Mouse (Mus musculus) heart, embryonic 15.5 days (tissue): ENCODE data around the gene Serpina5. TPM values are rescaled to one million over a fixed set of nuclear protein-coding genes. Genes with fewer than 3 reads are reported as not detected.
"Not testable (repeated sequence)": the region's sequence is repeated elsewhere in the genome, so short reads cannot be mapped to it uniquely, and the experiment has no call there.

ENCODE experiments used
- ATAC-seq: fragments of 200-750 bp; cut with Nextera tagmentation; replicated peaks from 2 replicates; pipeline ENCODE4 v1.8.0; 2017; ENCODE audit warnings: low read depth, moderate TSS enrichment; ENCODE audit not compliant: insufficient number of reproducible peaks, insufficient read depth, low FRiP score
- H3K27ac ChIP-seq: fragments of 300-500 bp; sonication (generic); 2 replicates; pipeline ENCODE4 v1.5.1; 2015; ENCODE audit warnings: mild to moderate bottlenecking, inconsistent platforms
- H3K27me3 ChIP-seq: fragments of 300-500 bp; sonication (generic); 2 replicates; pipeline ENCODE4 v1.6.1; 2015; ENCODE audit warnings: inconsistent platforms
- H3K36me3 ChIP-seq: fragments of 300-500 bp; sonication (generic); 2 replicates; pipeline ENCODE4 v1.6.1; 2015; ENCODE audit warnings: mild to moderate bottlenecking, inconsistent platforms
- H3K4me1 ChIP-seq: fragments of 300-500 bp; sonication (generic); replicated peaks from 2 replicates; pipeline ENCODE4 v1.6.1; 2015; ENCODE audit warnings: inconsistent platforms
- H3K4me2 ChIP-seq: fragments of 300-500 bp; sonication (generic); 2 replicates; pipeline ENCODE4 v1.6.1; 2015; ENCODE audit warnings: inconsistent platforms, mild to moderate bottlenecking, moderate library complexity
- H3K4me3 ChIP-seq: fragments of 300-500 bp; sonication (generic); 2 replicates; pipeline ENCODE4 v1.5.1; 2015; ENCODE audit warnings: mild to moderate bottlenecking, inconsistent platforms
- H3K9ac ChIP-seq: fragments of 300-500 bp; sonication (generic); 2 replicates; pipeline ENCODE4 v1.6.1; 2015; ENCODE audit warnings: mild to moderate bottlenecking, inconsistent platforms
- H3K9me3 ChIP-seq: fragments of 300-500 bp; sonication (generic); replicated peaks from 2 replicates; pipeline ENCODE4 v1.6.1; 2016; ENCODE audit warnings: inconsistent platforms
- WGBS: fragments of 180-500 bp; shearing (Covaris S2); methylation state at CpG from one replicate; pipeline ENCODE4 v1.1.7; 2015; ENCODE audit warnings: mixed read lengths; 5-methylcytosine and 5-hydroxymethylcytosine counted together
- polyA plus RNA-seq: library from polyadenylated mRNA; unstranded; fragments of >200 nt; fragmentation: Nextera tagmentation; extraction: Ambion mirVana; gene quantifications from 2 replicates; pipeline ENCODE4 v1.2.1, GENCODE M21; 2015

The Serpina5 gene
- polyA plus RNA-seq, 1 experiment from 2014 or later: not detected

DNA sequence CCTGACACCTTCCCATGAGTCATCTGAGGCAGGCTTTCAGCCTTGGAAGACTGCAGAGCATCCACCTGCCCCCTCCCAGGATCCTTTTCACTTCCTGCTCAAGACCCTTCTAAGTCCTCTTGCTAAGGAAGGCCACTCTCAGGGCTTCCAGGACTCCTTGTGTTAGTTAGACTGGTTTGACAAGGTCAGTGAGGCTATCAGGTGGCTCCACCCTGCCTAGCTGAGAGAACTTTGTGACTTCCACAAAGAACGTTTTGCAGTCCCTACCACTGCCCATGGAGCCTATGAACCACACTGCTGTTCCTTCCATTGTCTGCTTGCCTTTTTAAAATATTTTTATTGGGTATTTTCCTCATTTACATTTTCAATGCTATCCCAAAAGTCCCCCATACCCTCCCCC lies 29.2 kb upstream of the Serpina5 start:
- no peak overlapping the region for H3K9ac ChIP-seq
- H3K4me3 ChIP-seq: no peak overlapping the region
- H3K36me3 ChIP-seq: no peaks in the 10 kb centered on the region
- no peak for ATAC-seq
- no peaks in the 10 kb centered on the region for H3K9me3 ChIP-seq
- no peaks in the 10 kb centered on the region for H3K4me1 ChIP-seq
- H3K27ac ChIP-seq: no peak overlapping the region
- 19% methylated on average over 1 of the region's 1 CpGs for WGBS
- H3K4me2 ChIP-seq: no peak overlapping the region
- peaks cover 2% of the 10 kb centered on the region for H3K27me3 ChIP-seq

DNA sequence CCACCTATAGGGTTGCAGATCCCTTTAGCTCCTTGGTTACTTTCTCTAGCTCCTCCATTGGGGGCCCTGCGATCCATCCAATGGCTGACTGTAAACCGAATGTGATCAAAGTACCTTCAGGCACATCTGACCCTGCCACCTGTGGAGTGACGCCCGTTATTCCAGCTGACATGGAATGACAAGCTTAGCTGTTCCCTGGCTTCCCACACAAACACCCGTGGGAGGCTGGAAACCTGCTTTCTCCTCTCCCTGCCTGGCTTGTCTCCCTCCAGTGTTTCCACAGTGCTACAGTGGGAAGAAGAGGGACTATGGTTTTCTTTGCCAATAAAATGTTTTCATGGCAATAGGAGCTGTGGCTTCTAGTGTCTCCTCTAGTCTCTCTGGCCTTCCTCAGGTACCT lies 28.6 kb upstream of the Serpina5 start:
- no peaks in the 10 kb centered on the region for H3K9me3 ChIP-seq
- H3K4me1 ChIP-seq: no peaks in the 10 kb centered on the region
- WGBS: 51% methylated on average over 5 of the region's 5 CpGs
- H3K4me2 ChIP-seq: no peak overlapping the region
- H3K4me3 ChIP-seq: no peak overlapping the region
- peaks cover 2% of the 10 kb centered on the region for H3K27me3 ChIP-seq
- H3K9ac ChIP-seq: no peak overlapping the region
- no peak overlapping the region for H3K27ac ChIP-seq
- H3K36me3 ChIP-seq: no peaks in the 10 kb centered on the region
- no peak for ATAC-seq

DNA sequence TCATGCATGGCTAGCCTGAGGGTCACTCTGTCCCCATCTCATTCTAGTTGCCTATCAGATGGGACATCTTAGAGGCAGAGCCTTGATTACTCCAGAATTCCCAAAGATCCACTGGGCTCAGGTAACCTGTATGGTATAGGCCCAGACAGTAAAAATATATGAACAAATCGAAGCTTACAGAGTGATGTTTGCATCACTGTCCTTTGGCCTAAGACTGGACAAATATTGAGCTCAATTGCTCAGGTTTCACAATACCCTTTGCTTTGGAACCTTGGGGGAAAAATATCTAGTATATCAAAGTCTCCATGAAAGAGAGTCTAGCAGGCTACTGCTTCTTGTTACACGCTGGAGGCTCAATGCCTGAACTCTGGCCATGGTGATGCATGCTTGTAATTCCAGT lies 10.8 kb upstream of the Serpina5 start:
- 79% methylated on average over 2 of the region's 2 CpGs for WGBS
- ATAC-seq: no peak

DNA sequence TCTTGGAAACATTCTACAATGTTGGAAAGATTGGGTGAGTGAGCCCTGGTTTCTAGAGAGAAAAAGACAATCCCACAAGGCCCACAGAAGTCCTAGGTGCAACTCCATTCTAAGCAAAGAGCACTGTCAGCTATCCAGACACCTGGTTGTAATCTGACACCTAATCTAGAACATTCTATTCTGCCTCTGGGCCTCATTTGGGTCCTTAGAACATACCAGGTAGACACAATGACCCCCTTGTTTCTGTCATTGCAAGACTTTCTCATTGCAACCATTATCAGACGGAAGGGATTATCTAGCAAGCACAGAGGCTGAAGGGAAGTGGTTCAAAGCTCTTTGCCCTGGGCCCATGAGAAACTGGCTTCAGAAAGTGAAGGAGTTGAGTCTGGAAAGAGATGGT lies 9.6 kb upstream of the Serpina5 start:
- no peaks in the 10 kb centered on the region for H3K9me3 ChIP-seq
- H3K4me2 ChIP-seq: no peak overlapping the region
- H3K36me3 ChIP-seq: no peaks in the 10 kb centered on the region
- H3K27me3 ChIP-seq: no peaks in the 10 kb centered on the region
- no peak overlapping the region for H3K4me3 ChIP-seq
- no peak overlapping the region for H3K9ac ChIP-seq
- ATAC-seq: no peak
- 78% methylated on average over 1 of the region's 1 CpGs for WGBS
- H3K27ac ChIP-seq: no peak overlapping the region
- H3K4me1 ChIP-seq: no peaks in the 10 kb centered on the region

More for the DNA sequence above, 10.8 kb upstream of the Serpina5 start:
- Histone ChIP-seq H3K9me3 (no peaks in the 10 kb centered on the region), H3K4me3 (no peak overlapping the region), H3K27me3 (no peaks in the 10 kb centered on the region), H3K4me2 (no peak overlapping the region), H3K4me1 (no peaks in the 10 kb centered on the region), H3K36me3 (no peaks in the 10 kb centered on the region), H3K27ac (no peak overlapping the region), H3K9ac (no peak overlapping the region)

DNA sequence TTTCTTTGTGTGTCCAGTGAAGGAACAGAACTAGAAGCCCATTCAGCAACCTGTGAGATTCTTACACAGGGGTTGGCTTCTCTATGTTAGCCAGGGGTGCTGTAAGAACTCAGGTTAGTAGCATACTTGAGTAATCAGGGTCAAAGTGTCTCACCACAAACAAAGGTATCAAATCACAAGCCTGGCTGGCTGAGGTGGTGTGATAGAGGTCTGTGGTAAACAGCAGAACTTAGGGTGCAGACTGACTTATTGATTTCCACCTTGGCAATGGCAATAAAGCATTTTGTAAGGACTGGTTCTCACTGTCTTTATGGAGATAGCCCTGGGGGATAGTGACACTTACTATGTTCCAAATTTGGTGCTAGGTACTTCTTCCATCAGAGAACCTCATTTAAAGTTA lies 4.9 kb downstream of the Serpina5 start:
- Histone ChIP-seq H3K9ac (no peak overlapping the region), H3K27ac (no peak overlapping the region), H3K27me3 (no peaks in the 10 kb centered on the region), H3K36me3 (no peaks in the 10 kb centered on the region), H3K4me3 (no peak overlapping the region), H3K4me1 (no peaks in the 10 kb centered on the region), H3K4me2 (no peak overlapping the region), H3K9me3 (no peaks in the 10 kb centered on the region)
- no peak for ATAC-seq

DNA sequence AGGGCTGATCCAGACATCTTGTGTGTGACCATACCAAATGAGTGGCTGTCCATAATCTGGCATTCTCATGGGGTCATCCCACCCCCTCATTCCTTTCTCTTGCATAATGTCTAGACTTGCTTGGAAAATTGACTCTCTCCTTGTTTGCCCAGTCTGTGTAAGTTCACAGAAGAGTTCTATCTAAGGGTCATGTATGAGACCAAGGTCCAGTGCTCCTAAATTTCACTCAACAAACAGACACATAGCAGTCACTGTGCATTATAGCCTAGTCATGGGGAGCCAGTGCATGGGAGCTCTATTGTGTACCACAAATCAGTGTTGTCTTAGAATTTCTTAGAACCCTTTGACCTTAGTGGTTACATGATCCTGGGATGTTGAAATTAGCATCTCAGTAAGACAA lies 6.0 kb downstream of the Serpina5 start:
- no peak overlapping the region for H3K4me3 ChIP-seq
- no peaks in the 10 kb centered on the region for H3K4me1 ChIP-seq
- no peak overlapping the region for H3K4me2 ChIP-seq

DNA sequence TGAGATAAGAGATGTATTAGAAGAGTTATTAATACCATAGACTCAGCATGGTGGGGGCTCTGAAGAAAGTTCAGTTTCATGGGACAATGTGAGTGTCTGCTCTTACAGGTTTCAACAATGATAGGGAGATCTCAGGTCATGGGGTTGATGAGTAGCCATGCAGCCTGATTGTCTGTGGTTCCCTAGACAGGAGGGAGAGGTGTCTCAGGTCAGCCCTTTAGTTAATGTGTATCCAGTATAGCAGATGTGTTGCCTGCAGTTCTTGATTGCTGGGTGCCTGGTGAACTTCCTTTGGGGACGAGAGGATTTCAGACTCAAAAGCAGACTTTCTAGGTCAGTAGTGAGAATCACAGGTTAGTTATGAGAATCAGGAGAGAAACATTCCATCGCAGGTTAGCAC lies 7.6 kb downstream of the Serpina5 start:
- no peaks in the 10 kb centered on the region for H3K27me3 ChIP-seq
- no peaks in the 10 kb centered on the region for H3K36me3 ChIP-seq
- no peak overlapping the region for H3K9ac ChIP-seq
- no peak overlapping the region for H3K4me3 ChIP-seq
- no peak overlapping the region for H3K27ac ChIP-seq
- no peaks in the 10 kb centered on the region for H3K4me1 ChIP-seq
- WGBS: 74% methylated on average over 2 of the region's 2 CpGs
- H3K9me3 ChIP-seq: no peaks in the 10 kb centered on the region
- no peak overlapping the region for H3K4me2 ChIP-seq
- no peak for ATAC-seq

More for the DNA sequence above, 6.0 kb downstream of the Serpina5 start:
- Histone ChIP-seq H3K27ac (no peak overlapping the region), H3K9ac (no peak overlapping the region), H3K36me3 (no peaks in the 10 kb centered on the region), H3K9me3 (no peaks in the 10 kb centered on the region), H3K27me3 (no peaks in the 10 kb centered on the region)
- ATAC-seq: no peak

DNA sequence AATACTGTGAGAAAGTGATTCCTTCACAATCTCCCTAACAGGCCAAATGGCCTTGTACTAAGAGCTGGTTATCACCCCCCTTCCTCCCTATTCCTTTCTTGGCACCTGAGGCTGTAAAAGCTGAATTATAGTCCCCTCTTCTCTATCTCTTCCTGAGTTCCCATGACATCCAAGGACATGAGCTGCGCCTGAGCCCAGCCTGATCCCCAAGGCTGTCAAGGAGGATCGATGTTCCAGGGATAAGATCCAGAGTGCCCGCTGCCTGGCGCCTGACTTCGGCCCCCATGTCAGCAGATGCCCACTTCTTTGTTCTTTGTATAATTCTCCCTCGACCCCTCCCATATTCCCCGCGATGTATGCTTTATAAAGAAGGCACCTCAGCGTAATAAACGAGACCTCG lies 11.4 kb downstream of the Serpina5 start, which contains the start of gene Serpina3a:
Gene Serpina3a (plus strand): TSS at position 392 of the 400 bp plus-strand sequence.
- H3K27ac ChIP-seq, H3K27me3 ChIP-seq, H3K4me2 ChIP-seq, H3K4me1 ChIP-seq, H3K4me3 ChIP-seq, H3K9me3 ChIP-seq, H3K9ac ChIP-seq, H3K36me3 ChIP-seq, ATAC-seq: not testable (repeated sequence)
- 80% methylated on average over 11 of the region's 11 CpGs for WGBS

DNA sequence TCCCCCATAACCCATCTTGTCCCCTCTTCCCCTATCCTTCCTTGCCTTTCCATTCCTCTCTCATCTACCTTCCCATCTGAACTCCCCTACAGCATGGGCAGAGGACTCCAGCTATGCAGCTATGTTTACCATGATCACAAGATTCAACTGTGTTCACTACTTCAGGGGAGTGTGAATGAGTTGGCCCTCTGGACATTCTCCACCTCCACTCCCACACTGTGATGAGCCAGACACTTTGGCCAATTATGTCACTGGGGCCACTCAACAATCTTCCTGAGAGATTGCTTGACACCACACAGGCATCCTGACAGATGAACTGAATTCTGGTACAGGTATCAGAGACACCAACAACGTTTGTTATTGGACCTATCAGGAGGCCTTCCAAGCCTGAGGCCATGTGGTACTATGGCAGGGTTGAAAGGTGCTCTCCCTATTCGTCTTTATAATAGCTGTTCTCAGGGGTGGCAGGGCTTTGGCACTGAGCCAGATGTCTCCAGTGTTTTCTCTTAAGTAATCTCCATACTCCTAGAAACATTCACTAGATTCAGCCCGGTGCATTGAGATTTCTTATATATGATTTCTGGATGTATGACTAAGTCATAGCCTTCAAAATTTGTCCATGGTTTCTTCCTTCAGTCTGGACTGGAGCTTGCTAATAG lies 14.1 kb downstream of the Serpina5 start:
- no peak for ATAC-seq
- no peak overlapping the region for H3K27ac ChIP-seq
- no peaks in the 10 kb centered on the region for H3K4me1 ChIP-seq
- no peaks in the 10 kb centered on the region for H3K9me3 ChIP-seq
- WGBS: 34% methylated on average over 3 of the region's 3 CpGs
- no peak overlapping the region for H3K4me3 ChIP-seq
- H3K36me3 ChIP-seq: no peaks in the 10 kb centered on the region
- H3K9ac ChIP-seq: no peak overlapping the region
- H3K27me3 ChIP-seq: no peaks in the 10 kb centered on the region; the same call in 1 of the 2 replicates
- no peak overlapping the region for H3K4me2 ChIP-seq

DNA sequence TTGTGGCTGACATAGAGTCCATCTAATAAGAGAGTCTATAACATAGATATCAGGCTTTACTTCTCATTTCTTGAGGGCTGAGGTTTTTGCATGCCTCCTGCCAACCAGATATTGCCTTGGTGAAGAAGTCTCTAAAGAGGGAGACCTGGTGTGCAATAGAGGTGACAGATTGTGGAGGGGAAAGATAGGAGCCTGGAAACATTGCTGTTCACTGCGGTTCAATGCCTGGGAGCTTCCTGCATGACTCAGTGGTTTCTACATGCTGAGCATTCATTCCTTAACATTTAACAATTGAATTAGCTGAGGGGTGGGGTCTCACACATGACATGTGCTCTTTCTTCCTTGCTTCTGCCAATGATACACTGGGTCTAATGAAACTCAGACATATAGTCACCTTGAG lies 22.2 kb downstream of the Serpina5 start:
- H3K4me2 ChIP-seq: no peak overlapping the region
- 64% methylated on average over 1 of the region's 1 CpGs for WGBS
- no peak for ATAC-seq

DNA sequence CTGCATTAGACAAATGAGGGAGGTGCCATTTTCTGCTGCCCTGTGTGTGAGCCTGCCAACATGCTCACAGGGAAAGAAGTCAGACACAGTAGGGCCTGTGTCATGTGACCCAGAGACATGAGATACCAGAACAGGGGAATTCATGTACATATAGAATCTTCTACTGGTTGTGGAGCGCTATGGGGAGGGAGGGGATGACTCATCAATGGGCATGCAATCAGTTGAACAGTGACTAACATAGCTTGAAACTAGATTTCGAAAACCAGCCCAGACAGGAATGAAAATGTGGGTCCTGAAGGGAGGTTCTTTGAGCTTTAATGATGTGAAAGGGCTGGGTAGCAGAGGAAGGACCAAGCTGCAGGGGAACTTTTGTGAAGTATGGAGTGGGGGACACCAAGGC lies 23.1 kb downstream of the Serpina5 start:
- Histone ChIP-seq H3K36me3 (no peaks in the 10 kb centered on the region), H3K9me3 (no peaks in the 10 kb centered on the region), H3K4me1 (no peaks in the 10 kb centered on the region), H3K9ac (no peak overlapping the region), H3K4me2 (no peak overlapping the region), H3K27ac (no peak overlapping the region), H3K4me3 (no peak overlapping the region), H3K27me3 (no peaks in the 10 kb centered on the region)
- WGBS: 75% methylated on average over 2 of the region's 2 CpGs
- no peak for ATAC-seq

More for the DNA sequence above, 22.2 kb downstream of the Serpina5 start:
- Histone ChIP-seq H3K36me3 (no peaks in the 10 kb centered on the region), H3K4me3 (no peak overlapping the region), H3K9ac (no peak overlapping the region), H3K9me3 (no peaks in the 10 kb centered on the region), H3K4me1 (no peaks in the 10 kb centered on the region), H3K27me3 (no peaks in the 10 kb centered on the region), H3K27ac (no peak overlapping the region)

DNA sequence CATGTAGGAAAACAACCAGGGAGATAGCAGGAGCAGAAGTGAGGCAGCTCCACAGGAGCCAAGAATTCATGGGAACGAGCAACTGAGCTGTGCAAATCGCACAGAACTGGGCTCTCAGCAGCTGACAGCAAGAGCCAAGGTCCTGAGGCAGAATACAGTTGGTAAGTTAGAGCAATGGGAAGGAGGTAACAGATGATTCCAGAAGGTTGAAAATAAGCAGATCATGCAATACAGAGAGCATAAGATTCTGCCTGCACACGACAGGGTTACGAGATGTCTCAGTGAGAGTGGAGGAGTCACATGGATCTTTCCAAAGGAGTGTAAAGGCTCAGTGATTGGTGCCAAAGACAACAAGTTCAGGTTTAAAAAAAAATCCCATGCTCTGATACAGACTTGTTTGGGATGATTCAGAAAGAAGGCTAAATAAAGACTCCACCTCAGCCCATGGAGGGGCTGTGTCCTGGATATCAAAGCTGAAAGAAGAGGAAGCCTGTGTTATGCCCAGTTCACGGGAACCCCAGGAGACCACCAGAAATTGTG lies 24.2 kb downstream of the Serpina5 start:
- H3K27ac ChIP-seq: no peak overlapping the region
- no peak overlapping the region for H3K4me2 ChIP-seq
- no peaks in the 10 kb centered on the region for H3K4me1 ChIP-seq
- no peak overlapping the region for H3K9ac ChIP-seq
- no peaks in the 10 kb centered on the region for H3K36me3 ChIP-seq
- H3K27me3 ChIP-seq: no peaks in the 10 kb centered on the region
- H3K9me3 ChIP-seq: no peaks in the 10 kb centered on the region
- no peak overlapping the region for H3K4me3 ChIP-seq
- no peak for ATAC-seq
- 52% methylated on average over 5 of the region's 5 CpGs for WGBS
